Mouse (Mus musculus): ENCODE results near the gene Spag9. TPM values are rescaled to one million over a fixed set of nuclear protein-coding genes. Genes with fewer than 3 reads are reported as not detected.

Gene Spag9
- polyA plus RNA-seq, 1 experiment from 2014 or later = 61.9 TPM

GRCm38 (mm10) chr11:94129261-94130059 is 133.6 kb downstream of the Spag9 start:
- Histone ChIP-seq H3K27ac (replicated peaks) (no peak overlapping the region; the same call in 1 of the 2 replicates), H3K4me1 (peaks cover 29% of the 10 kb centered on the region), H3K36me3 (peaks cover 36% of the 10 kb centered on the region), H3K27me3 (ENCODE audit: low read depth, poor library complexity, severe bottlenecking) (no peaks in the 10 kb centered on the region), H3K4me3 (no peak overlapping the region), H3K9me3 (replicated peaks) (no peaks in the 10 kb centered on the region)
- WGBS = 62% methylated on average over 12 of the region's 12 CpGs
- peak; percentile 63 for DNase-seq (ENCODE audit: low spot score)

GRCm38 (mm10) chr11:94130118-94131095 is 134.5 kb downstream of the Spag9 start:
- no peaks in the 10 kb centered on the region for H3K27me3 ChIP-seq (ENCODE audit: low read depth, poor library complexity, severe bottlenecking)
- DNase-seq (ENCODE audit: low spot score) = no peak
- WGBS = 75% methylated on average over 4 of the region's 4 CpGs
- H3K9me3 ChIP-seq (replicated peaks) = no peaks in the 10 kb centered on the region
- peaks cover 32% of the 10 kb centered on the region for H3K4me1 ChIP-seq
- H3K27ac ChIP-seq (replicated peaks) = no peak overlapping the region
- no peak overlapping the region for H3K4me3 ChIP-seq
- H3K36me3 ChIP-seq = peaks cover 27% of the 10 kb centered on the region

GRCm38 (mm10) chr11:94133344-94133955 is 137.6 kb downstream of the Spag9 start:
- peaks cover 4% of the 10 kb centered on the region; the same call in 1 of the 2 replicates for H3K36me3 ChIP-seq
- no peaks in the 10 kb centered on the region for H3K27me3 ChIP-seq (ENCODE audit: low read depth, poor library complexity, severe bottlenecking)
- 20% methylated on average over 11 of the region's 11 CpGs for WGBS
- peak; percentile 84 for DNase-seq (ENCODE audit: low spot score)
- H3K9me3 ChIP-seq (replicated peaks) = no peaks in the 10 kb centered on the region
- peak overlapping the region; percentile 28 for H3K4me3 ChIP-seq
- H3K27ac ChIP-seq (replicated peaks) = peak overlapping the region; percentile 39; the same call in 1 of the 2 replicates
- H3K4me1 ChIP-seq = peaks cover 56% of the 10 kb centered on the region

GRCm38 (mm10) chr11:94134076-94134838 is 138.4 kb downstream of the Spag9 start:
- Histone ChIP-seq H3K4me3 (no peak overlapping the region), H3K9me3 (replicated peaks) (no peaks in the 10 kb centered on the region), H3K27ac (replicated peaks) (peak overlapping the region; percentile 39; the same call in 1 of the 2 replicates), H3K36me3 (no peaks in the 10 kb centered on the region), H3K4me1 (peaks cover 61% of the 10 kb centered on the region), H3K27me3 (ENCODE audit: low read depth, poor library complexity, severe bottlenecking) (no peaks in the 10 kb centered on the region)
- DNase-seq (ENCODE audit: low spot score) = no peak
- 54% methylated on average over 18 of the region's 18 CpGs for WGBS

DNA sequence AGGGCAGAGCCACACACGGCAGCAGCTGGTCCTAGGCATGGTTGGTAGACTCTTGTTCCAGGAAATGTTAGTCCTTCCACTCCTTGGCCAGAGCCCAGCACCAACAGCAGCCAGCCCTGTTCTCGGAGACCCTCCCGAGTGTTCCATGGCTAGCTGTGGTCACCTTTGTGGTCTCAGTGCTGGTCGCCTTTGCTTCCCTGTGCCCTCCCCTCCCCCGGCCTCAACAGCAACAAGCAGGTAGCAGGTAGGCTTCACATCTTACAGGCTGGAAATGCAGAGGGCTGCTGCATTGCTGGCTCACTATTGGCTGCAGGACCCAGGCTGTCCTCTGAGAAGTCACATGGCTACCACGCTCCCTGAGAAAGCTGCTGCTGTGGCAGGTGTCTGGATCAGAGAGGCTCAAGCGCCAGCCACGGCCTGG is 139.7 kb downstream of the Spag9 start:
- DNase-seq (ENCODE audit: low spot score) = no peak
- Histone ChIP-seq H3K9me3 (replicated peaks) (no peaks in the 10 kb centered on the region), H3K27ac (replicated peaks) (peak overlapping the region; percentile 9; the same call in 1 of the 2 replicates), H3K36me3 (no peaks in the 10 kb centered on the region), H3K4me3 (no peak overlapping the region), H3K4me1 (peaks cover 52% of the 10 kb centered on the region), H3K27me3 (ENCODE audit: low read depth, poor library complexity, severe bottlenecking) (no peaks in the 10 kb centered on the region)
- 79% methylated on average over 8 of the region's 8 CpGs for WGBS

GRCm38 (mm10) chr11:94136656-94137055 is 140.8 kb downstream of the Spag9 start:
- DNase-seq (ENCODE audit: low spot score) = no peak
- Histone ChIP-seq H3K9me3 (replicated peaks) (no peaks in the 10 kb centered on the region), H3K4me1 (peaks cover 45% of the 10 kb centered on the region)

GRCm38 (mm10) chr11:94137326-94138061 is 141.6 kb downstream of the Spag9 start:
- H3K4me1 ChIP-seq = peaks cover 45% of the 10 kb centered on the region
- no peak overlapping the region for H3K4me3 ChIP-seq
- peak overlapping the region; percentile 65 for H3K27ac ChIP-seq (replicated peaks)
- H3K9me3 ChIP-seq (replicated peaks) = no peaks in the 10 kb centered on the region
- H3K36me3 ChIP-seq = no peaks in the 10 kb centered on the region
- no peaks in the 10 kb centered on the region for H3K27me3 ChIP-seq (ENCODE audit: low read depth, poor library complexity, severe bottlenecking)
- DNase-seq (ENCODE audit: low spot score) = no peak
- WGBS = 85% methylated on average over 14 of the region's 14 CpGs

More at GRCm38 (mm10) chr11:94136656-94137055, 140.8 kb downstream of the Spag9 start:
- WGBS = 77% methylated on average over 7 of the region's 7 CpGs
- Histone ChIP-seq H3K36me3 (no peaks in the 10 kb centered on the region), H3K27me3 (ENCODE audit: low read depth, poor library complexity, severe bottlenecking) (no peaks in the 10 kb centered on the region), H3K4me3 (no peak overlapping the region), H3K27ac (replicated peaks) (peak overlapping the region; percentile 42; the same call in 1 of the 2 replicates)

DNA sequence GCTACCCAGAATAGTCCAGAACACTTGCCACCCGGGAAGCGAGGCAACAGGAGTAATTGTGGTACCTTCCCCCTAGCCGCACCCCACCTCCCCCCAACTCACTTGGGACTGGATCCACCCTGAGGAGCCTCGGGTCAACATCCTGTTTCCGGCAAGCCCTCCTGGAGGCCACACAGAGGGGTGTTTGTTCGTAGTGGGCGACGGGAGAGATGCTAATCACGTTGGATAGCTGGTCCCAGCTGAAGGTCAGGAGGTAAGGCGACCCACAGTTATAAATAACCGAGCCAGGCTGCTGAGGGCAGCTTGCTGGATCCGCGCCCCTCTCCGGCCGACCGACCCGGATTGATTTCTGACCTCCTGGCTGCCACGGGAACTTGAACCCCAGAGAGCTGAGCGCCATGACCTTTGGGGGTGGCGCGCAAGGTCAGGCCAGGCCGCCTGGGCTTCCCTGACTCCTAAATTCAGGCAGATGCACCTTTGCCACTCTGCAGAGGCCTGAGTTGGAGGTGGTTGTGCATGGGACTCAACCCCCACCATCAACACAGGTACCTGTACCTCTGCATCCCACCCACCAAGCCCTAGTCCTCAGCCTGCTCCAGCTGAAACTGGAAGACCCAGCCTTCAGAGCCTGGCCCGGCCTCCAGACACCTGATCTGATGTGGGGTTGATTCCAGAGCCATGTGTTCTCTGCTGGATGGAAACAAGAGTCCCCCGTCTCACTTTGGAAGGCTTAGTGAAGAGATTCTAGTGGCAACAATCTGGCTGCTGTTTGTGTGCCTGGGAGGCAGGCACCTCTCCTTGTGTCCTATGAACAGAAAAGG is 142.7 kb downstream of the Spag9 start:
- DNase-seq (ENCODE audit: low spot score) = no peak
- 59% methylated on average over 24 of the region's 24 CpGs for WGBS
- H3K27me3 ChIP-seq (ENCODE audit: low read depth, poor library complexity, severe bottlenecking) = no peaks in the 10 kb centered on the region
- no peaks in the 10 kb centered on the region for H3K9me3 ChIP-seq (replicated peaks)
- H3K27ac ChIP-seq (replicated peaks) = peak overlapping the region; percentile 65
- H3K4me3 ChIP-seq = no peak overlapping the region
- H3K36me3 ChIP-seq = no peaks in the 10 kb centered on the region
- H3K4me1 ChIP-seq = peaks cover 41% of the 10 kb centered on the region

- Histone ChIP-seq H3K4me1 (peaks cover 35% of the 10 kb centered on the region), H3K27ac (replicated peaks) (0 out of 2 replicates have a peak overlapping the region, but pooled peaks have one; percentile 65)
- no peak for DNase-seq (ENCODE audit: low spot score)
These were observed 143.3 kb downstream of the Spag9 start for GRCm38 (mm10) chr11:94139232-94139620.

GRCm38 (mm10) chr11:94140540-94140939 is 144.6 kb downstream of the Spag9 start:
- Histone ChIP-seq H3K27me3 (ENCODE audit: low read depth, poor library complexity, severe bottlenecking) (no peaks in the 10 kb centered on the region), H3K4me1 (peaks cover 35% of the 10 kb centered on the region), H3K36me3 (no peaks in the 10 kb centered on the region), H3K9me3 (replicated peaks) (no peaks in the 10 kb centered on the region), H3K27ac (replicated peaks) (no peak overlapping the region), H3K4me3 (no peak overlapping the region)
- DNase-seq (ENCODE audit: low spot score) = no peak
- 85% methylated on average over 3 of the region's 3 CpGs for WGBS

More at GRCm38 (mm10) chr11:94139232-94139620, 143.3 kb downstream of the Spag9 start:
- H3K4me3 ChIP-seq = no peak overlapping the region
- H3K27me3 ChIP-seq (ENCODE audit: low read depth, poor library complexity, severe bottlenecking) = no peaks in the 10 kb centered on the region
- H3K36me3 ChIP-seq = no peaks in the 10 kb centered on the region
- 87% methylated on average over 5 of the region's 5 CpGs for WGBS
- no peaks in the 10 kb centered on the region for H3K9me3 ChIP-seq (replicated peaks)

Measured in midbrain, embryonic 10.5 days (tissue).